In the genomic region with DNA sequence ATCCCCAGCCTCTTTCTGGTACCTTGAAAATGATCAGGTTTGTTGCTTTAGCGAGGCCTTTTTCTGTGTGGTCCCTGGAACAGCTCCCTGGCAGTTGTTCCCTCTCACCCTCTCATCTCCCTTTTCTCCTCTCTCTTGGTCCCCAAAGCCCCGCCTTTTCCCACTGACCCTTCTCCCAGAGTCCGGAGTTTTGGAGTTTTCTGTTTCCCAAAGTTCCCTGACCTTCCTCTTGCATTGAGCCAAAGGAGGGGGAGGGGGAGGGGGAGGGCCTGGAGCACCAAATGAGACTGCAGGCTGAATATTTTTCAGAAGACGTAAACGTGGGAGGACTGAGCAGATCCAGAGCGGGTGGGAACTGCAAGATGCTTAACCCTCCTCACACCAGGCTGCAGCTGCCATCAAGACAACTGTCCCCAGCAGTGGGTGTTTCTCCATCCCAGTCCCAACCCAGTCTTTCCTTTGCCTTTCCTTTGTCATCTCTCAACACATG, we compare ENCODE assay signal across 9 mouse cellular contexts. TPM values are rescaled to one million over a fixed set of nuclear protein-coding genes. Genes with fewer than 3 reads are reported as not detected.
DNase-seq lines count a peak whose midpoint lies in the region; ATAC-seq lines count a peak whose summit lies in the region.
"Had no signal": no experiment of that assay in that cellular context is flagged by ENCODE, and none has a peak within 500 bp of the region (broad histone marks: within the 10 kb centered on the region; RNA-seq: fewer than 3 reads in every experiment).

A gene (minus strand): TSS at position 218 of the 490 bp plus-strand sequence.

- H3K9ac ChIP-seq in hindbrain, embryonic 12.5 days = no peak within 1 kb of the TSS
- H3K9ac ChIP-seq: liver, embryonic 13.5 days had no signal

- ATAC-seq in hindbrain, embryonic 12.5 days (ENCODE audit: low FRiP score) = no peak

- H3K9me3 ChIP-seq in heart, embryonic 10.5 days = no peaks in the 10 kb centered on the region; the same call in 1 of the 2 replicates
- H3K9me3 ChIP-seq in hindbrain, embryonic 12.5 days (replicated peaks) = no peaks in the 10 kb centered on the region
- H3K9me3 ChIP-seq: liver, embryonic 13.5 days had no signal

- H3K27ac ChIP-seq in heart, embryonic 10.5 days = peak within 1 kb of the TSS; percentile 62
- H3K27ac ChIP-seq in hindbrain, embryonic 12.5 days = no peak within 1 kb of the TSS
- H3K27ac ChIP-seq: liver, embryonic 13.5 days had no signal

- 26% methylated on average over 6 of the region's 6 CpGs for WGBS in heart, embryonic 10.5 days
- WGBS in hindbrain, embryonic 12.5 days = 25% methylated on average over 6 of the region's 6 CpGs

- no peak within 1 kb of the TSS; the same call in 1 of the 2 replicates for H3K4me3 ChIP-seq in heart, embryonic 10.5 days
- H3K4me3 ChIP-seq in hindbrain, embryonic 12.5 days = no peak within 1 kb of the TSS
- H3K4me3 ChIP-seq: liver, embryonic 13.5 days had no signal

- H3K4me1 ChIP-seq in heart, embryonic 10.5 days = peaks cover 45% of the 10 kb centered on the region
- H3K4me1 ChIP-seq in hindbrain, embryonic 12.5 days = no peaks in the 10 kb centered on the region

- H3K4me2 ChIP-seq in hindbrain, embryonic 12.5 days (replicated peaks) = no peak within 1 kb of the TSS
- H3K4me2 ChIP-seq: liver, embryonic 13.5 days had no signal

- peaks cover 6% of the 10 kb centered on the region; the same call in 1 of the 2 replicates for H3K36me3 ChIP-seq in heart, embryonic 10.5 days
- H3K36me3 ChIP-seq in hindbrain, embryonic 12.5 days = peaks cover 10% of the 10 kb centered on the region
- H3K36me3 ChIP-seq: liver, embryonic 13.5 days had no signal

- no peaks in the 10 kb centered on the region for H3K27me3 ChIP-seq in heart, embryonic 10.5 days (ENCODE audit: insufficient read depth, poor library complexity, severe bottlenecking)
- no peaks in the 10 kb centered on the region for H3K27me3 ChIP-seq in hindbrain, embryonic 12.5 days
- H3K27me3 ChIP-seq: liver, embryonic 13.5 days had no signal

- DNase-seq in NIH3T3 (ENCODE audit: low read depth) = peak; percentile 51
- DNase-seq in adrenal gland, postnatal 25 days = no peak
- no peak for DNase-seq in heart, embryonic 10.5 days (ENCODE audit: low spot score)
- DNase-seq in kidney, postnatal 14 days = peak; percentile 73
- DNase-seq in lung, postnatal 10 days = peak; percentile 86
- no peak for DNase-seq in retina, postnatal 1 day
- DNase-seq in right cerebral cortex, postnatal 36 days (ENCODE audit: low spot score in 2 of 2) = no peak
- DNase-seq: liver, embryonic 13.5 days had no signal

RNA-seq across cellular contexts. Expression of the gene that starts here (rescaled TPM):
- 28.6 and 36.8 TPM in 2 replicates for total RNA-seq in adrenal gland, postnatal 25 days (2021)
- 10.5 and 18.2 TPM in 2 replicates for polyA plus RNA-seq in heart, embryonic 10.5 days (2016; fragmentation: Nextera tagmentation; extraction: Ambion mirVana)
- 1.8 and 3.3 TPM in 2 replicates for polyA plus RNA-seq in hindbrain, embryonic 12.5 days (2016; fragmentation: Nextera tagmentation; extraction: Ambion mirVana)

Comparison
In these comparisons a context has a peak if more than half of its experiments do, and no peak if none do; other contexts are left out.
1. DNase-seq: peak in NIH3T3 (single experiment), kidney, postnatal 14 days (single experiment) and lung, postnatal 10 days (single experiment); none in adrenal gland, postnatal 25 days (single experiment), heart, embryonic 10.5 days (single experiment), retina, postnatal 1 day (single experiment) and right cerebral cortex, postnatal 36 days (0 of 2).